Mouse (Mus musculus): ENCODE measurements around the gene Adgrg1.

Gene Adgrg1

DNA sequence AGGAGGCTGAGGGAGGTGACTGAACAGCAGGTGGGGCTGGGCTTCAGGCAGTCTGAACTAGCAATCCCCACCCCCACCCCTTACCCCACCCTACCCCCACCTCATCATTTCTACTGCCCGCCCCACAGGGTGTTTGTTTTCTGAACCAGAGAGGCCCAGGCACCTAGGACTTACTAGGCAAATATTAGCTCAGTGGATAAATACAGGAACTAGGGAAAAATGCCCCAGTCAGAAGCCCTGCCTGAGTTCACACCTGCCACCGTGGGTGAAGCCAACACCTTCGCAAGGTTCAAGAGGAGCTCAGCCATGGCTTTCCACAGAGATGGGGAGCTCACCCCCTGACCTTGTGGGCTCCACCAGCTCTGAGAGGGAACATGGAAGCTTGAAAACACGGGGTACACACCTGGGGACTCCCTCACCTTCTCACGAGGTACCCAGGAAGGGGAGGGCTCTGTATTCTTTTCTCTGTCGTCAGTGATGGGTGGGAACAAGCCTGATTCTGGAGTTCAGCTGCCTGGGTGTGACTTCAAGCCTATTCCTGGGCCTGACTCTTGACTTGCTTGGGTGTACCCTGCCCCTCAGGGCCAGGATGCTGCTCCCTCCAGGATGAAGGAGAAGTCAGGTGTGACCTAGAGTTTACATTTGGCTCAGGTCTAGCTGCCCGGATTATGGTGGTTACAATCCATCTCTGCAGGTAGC, at the start of gene Adgrg1:
Adgrg1 (plus strand) TSS at position 285 of the 699 bp plus-strand sequence.
- in situ Hi-C loops (cut with MboI; ENCODE audit: low sequenced_read_pairs): no loop called here

- in situ Hi-C loops (cut with MboI; ENCODE audit: low sequenced_read_pairs): no loop called here
Measured at GRCm38 (mm10) chr8:94928227-94928626, 46.3 kb upstream of the Adgrg1 start.

DNA sequence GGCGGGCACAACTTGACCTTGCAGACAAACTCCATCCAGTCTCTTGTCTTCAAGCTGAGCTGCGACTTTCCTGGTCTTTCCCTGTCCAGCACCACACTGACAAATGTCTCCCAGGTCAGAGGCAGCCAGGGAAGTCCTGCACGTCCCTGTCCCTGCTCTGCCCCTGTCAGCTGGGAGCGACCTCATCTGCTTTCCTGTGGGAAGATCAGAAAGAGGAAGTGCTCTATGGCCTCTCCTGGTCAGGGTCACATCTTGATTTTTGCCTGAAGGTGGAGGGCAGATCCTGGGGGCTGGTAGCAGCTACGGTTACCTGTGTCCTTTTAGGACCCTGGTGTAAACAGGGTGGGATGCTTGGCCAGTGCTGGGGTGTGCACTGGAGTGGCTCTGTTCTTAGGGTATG, 40.6 kb upstream of the Adgrg1 start:
- in situ Hi-C loops (cut with MboI; ENCODE audit: low sequenced_read_pairs): no loop called here

- in situ Hi-C loops (cut with MboI; ENCODE audit: low sequenced_read_pairs): no loop called here
Measured at GRCm38 (mm10) chr8:94935172-94935571, 39.4 kb upstream of the Adgrg1 start.

DNA sequence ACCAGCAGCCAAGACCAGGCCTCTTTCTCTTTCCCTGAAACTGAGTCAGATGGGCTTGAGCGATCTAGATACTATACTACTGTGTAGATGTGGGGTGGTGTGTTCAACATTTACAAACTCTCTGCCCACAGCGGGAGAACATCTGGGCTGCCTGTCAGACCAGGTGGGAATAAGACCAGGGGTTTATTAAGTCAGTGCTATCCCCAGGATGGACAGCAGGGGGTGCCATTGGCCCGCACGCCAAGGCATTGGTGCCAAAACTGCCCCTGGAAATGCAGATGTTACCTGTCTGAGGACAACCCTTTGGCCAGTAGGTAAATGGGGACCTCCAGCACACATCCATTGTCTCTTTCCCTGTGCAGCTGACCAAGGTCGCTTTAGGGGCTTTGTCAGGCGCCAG, 32.0 kb upstream of the Adgrg1 start:
- in situ Hi-C loops (cut with MboI; ENCODE audit: low sequenced_read_pairs): no loop called here

- in situ Hi-C loops (cut with MboI; ENCODE audit: low sequenced_read_pairs): no loop called here
Measured at GRCm38 (mm10) chr8:94945185-94945584, 29.4 kb upstream of the Adgrg1 start.

- in situ Hi-C loops (cut with MboI; ENCODE audit: low sequenced_read_pairs): no loop called here
Measured at GRCm38 (mm10) chr8:94948421-94948820, 26.1 kb upstream of the Adgrg1 start.

DNA sequence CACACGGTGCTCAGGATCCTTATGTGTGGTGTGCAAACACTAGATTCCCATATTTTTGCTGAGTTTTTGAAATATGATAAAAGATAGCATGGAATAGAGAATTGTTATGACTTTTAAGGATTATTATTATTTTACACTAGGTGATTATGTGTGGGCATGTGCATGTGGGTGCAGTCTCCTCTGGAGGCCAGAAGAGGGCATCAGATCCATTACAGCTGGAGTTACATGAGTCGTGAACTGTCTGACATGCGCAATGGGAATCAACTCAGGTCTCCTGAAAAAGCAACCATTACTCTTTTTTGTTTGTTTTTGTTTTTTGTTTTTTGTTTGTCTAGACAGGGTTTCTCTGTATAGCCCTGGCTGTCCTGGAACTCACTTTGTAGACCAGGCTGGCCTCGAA, 25.5 kb upstream of the Adgrg1 start:
- in situ Hi-C loops (cut with MboI; ENCODE audit: low sequenced_read_pairs): no loop called here

DNA sequence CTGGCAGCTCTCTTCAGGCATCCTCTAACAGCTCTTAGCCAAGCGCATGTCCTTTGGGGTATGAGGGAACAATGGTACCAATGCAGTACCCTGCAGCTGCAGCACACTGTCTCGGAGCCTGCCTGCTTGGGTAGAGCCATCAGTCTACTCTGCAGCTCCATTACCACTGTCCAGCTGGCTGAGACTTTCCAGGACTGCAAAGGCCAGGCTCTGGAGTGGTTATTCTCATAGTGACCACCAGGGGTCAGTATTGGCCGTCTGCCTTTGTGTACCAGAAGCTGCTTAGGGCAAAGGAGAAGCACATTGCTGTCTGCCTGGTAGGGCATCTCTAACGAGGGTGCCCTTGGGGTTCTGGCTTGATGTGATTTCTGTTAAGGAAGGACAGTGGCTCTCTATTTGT, 24.5 kb upstream of the Adgrg1 start:
- in situ Hi-C loops (cut with MboI; ENCODE audit: low sequenced_read_pairs): loop anchor here (5.0 kb wide), 1 partner anchor 57 kb away; no protein-coding TSS in a partner anchor

GRCm38 (mm10) chr8:94950458-94950857, 24.1 kb upstream of the Adgrg1 start:
- in situ Hi-C loops (cut with MboI; ENCODE audit: low sequenced_read_pairs): loop anchor here (5.0 kb wide), 1 partner anchor 57 kb away; no protein-coding TSS in a partner anchor

DNA sequence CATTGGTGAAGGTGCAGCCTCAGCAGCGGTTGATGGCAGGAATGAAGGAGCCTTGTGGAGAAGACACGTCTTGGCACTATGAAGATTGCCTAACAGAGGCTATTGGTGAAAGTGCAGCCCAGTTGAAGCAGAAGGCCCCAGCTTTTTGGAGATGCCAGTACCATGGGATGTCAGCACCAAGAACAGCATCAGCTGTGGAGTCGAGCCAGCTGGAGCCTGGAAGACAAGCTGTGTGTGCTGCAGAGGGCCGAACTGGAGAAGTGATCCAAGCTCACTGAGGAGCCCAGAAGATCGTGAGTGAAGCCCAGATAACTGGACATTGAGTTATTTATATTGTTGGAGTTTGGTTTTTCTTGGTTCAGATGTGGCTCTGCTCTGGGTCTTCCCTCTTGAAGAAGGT, 22.5 kb upstream of the Adgrg1 start:
- in situ Hi-C loops (cut with MboI; ENCODE audit: low sequenced_read_pairs): loop anchor here (5.0 kb wide), 1 partner anchor 55 kb away; no protein-coding TSS in a partner anchor

DNA sequence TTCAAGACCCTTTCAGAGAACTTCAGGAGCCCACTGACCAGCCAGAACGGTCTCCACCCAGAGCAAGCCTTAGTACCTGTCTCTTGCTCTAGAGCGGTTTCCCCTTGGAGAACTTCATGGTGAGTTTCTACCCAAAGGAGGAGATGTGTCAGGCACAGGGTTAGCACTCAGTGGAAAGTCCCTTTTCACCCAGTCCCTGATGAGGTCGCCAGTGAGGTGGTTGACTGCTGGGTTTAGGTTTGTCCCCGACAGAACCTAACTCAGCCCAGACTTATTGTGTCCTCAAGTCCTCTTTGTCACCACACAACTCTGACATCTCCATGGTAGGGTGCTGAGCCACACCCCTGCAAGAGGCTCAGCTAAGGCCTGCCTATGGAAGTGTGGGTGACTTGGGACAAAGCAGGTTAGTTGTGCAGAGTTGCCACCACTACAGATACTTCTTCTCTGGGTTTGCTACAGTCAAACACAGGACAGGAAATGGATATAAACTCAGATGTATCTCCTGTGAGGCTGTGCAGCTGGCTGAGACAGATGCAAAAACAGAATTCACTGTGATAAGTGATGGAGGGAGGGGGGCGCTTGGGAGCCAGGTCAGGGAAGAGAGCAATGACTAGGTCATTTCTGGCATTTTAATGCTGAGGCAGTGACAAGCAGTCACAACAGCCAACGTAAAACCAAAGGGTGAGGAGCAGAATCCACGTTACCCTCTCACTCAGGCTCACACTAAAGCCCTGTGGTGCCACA, 20.8 kb upstream of the Adgrg1 start:
- in situ Hi-C loops (cut with MboI; ENCODE audit: low sequenced_read_pairs): loop anchor here (5.0 kb wide), 1 partner anchor 54 kb away; no protein-coding TSS in a partner anchor

GRCm38 (mm10) chr8:94954368-94954737, 20.2 kb upstream of the Adgrg1 start:
- in situ Hi-C loops (cut with MboI; ENCODE audit: low sequenced_read_pairs): loop anchor here (5.0 kb wide), 1 partner anchor 53 kb away; no protein-coding TSS in a partner anchor

DNA sequence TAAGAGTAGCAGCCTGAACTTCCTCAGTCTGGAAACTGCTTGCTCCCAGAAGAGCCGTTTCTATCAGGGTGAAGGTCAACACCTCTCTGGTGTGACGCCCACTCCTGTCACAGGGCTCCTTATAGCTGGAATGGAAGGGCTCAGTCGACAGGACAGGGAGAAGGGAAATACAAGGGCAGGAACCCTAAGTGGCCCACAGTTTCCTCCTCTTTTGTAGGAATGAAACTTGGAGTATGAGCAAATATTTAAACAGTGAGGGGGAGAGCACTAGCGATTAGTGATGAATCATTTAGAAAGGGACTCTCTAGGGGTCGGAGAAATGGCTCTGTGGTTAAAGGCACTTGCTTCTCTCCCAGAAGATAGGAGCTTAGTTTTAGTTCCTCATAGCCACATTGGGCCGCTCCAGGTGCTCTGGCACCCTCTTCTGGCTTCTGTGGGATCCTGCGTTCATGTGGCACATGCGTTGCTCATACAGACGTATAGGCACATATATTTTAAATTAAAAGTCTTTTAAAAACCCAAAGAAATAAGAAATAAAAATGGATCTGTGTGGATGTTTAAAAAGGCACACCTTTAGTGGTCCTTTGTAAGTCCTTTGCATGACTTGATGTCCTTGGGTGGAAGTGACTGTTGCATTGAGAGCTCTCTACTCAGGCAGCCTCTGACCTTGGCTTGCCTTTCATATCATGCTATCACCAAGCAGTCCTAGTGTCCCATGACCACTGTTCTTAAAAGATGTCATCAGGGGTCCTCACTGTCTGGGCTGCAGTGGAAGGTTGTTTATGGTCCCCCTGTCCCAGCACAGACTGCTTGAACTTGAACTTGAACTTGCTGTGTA, 19.4 kb upstream of the Adgrg1 start:
- in situ Hi-C loops (cut with MboI; ENCODE audit: low sequenced_read_pairs): loop anchor here (5.0 kb wide), 1 partner anchor 52 kb away; no protein-coding TSS in a partner anchor

DNA sequence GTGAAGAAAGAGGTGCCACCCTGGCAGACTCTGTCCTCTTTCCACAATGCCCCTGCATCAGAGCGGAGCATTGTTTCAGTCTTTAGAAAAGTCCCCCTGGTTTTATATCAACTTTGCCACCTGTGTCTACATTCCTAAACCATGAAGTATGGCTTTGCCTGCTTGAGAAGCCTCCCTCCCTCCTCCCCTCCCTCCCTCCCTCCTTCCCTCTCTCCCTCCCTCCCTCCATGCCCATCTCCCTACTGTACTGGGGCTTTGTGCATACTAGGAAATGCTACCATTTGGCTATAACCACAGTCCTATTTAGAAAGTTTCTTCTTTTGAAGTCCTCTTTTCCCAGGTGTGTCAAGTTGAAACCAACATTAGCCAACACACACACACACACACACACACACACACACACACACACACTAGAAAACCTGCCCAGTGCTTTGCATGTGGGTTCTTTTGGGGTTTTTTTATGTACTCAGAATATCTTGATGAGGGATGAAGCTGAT, 18.4 kb upstream of the Adgrg1 start:
- in situ Hi-C loops (cut with MboI; ENCODE audit: low sequenced_read_pairs): no loop called here

DNA sequence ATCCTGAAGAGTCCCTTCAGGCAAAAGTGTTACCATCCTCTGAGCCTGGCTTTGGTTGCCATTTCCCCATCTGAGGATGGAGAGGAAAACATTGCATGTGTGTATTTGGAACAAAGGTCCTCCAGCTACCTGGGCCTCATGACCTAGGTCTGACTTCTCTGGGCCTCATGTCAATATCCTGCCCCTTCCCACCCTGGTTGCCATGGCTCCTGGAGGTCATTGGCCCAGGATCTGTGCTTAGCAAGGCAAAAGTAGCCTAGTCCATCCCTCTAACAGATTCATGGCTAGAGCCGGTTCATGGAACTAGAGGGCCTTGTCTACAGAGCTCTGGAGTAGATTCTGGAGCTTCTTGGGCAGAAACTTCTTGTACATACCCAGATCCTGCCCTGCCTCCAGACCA, 12.3 kb upstream of the Adgrg1 start:
- in situ Hi-C loops (cut with MboI; ENCODE audit: low sequenced_read_pairs): no loop called here

- in situ Hi-C loops (cut with MboI; ENCODE audit: low sequenced_read_pairs): no loop called here
Measured at GRCm38 (mm10) chr8:94964828-94965227, 9.7 kb upstream of the Adgrg1 start.

DNA sequence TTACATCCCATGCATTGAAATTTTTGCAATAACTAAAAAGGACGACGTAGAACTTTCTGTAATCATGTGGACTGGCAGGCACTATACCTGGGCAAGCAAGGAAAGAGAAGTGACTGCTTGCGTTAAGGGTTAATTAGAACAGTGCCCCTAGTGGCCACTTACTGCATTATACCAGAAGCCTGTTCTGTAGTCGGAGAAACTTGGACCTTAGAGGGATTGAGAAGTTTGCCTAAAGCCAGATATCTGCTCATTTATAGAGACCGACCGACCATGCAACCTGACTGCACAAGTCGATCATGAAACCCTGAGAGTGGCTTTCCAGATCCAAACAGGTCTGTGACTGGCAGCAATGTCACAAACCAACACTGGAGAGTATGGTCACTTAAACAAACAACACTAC, 8.0 kb upstream of the Adgrg1 start:
- in situ Hi-C loops (cut with MboI; ENCODE audit: low sequenced_read_pairs): no loop called here

- in situ Hi-C loops (cut with MboI; ENCODE audit: low sequenced_read_pairs): no loop called here
Measured at GRCm38 (mm10) chr8:94967071-94967470, 7.5 kb upstream of the Adgrg1 start.

- in situ Hi-C loops (cut with MboI; ENCODE audit: low sequenced_read_pairs): no loop called here
Measured at GRCm38 (mm10) chr8:94967554-94967953, 7.0 kb upstream of the Adgrg1 start.

GRCm38 (mm10) chr8:94973270-94973669, 1.3 kb upstream of the Adgrg1 start:
- in situ Hi-C loops (cut with MboI; ENCODE audit: low sequenced_read_pairs): no loop called here

Measured in CH12F3 (cell line).